Mouse (Mus musculus): Measurements from ENCODE around the gene Samd8. TPM values are rescaled to one million over a fixed set of nuclear protein-coding genes. Genes with fewer than 3 reads are reported as not detected.

Gene Samd8
- polyA plus RNA-seq, 1 experiment from 2014 or later, result 10.6 TPM

DNA sequence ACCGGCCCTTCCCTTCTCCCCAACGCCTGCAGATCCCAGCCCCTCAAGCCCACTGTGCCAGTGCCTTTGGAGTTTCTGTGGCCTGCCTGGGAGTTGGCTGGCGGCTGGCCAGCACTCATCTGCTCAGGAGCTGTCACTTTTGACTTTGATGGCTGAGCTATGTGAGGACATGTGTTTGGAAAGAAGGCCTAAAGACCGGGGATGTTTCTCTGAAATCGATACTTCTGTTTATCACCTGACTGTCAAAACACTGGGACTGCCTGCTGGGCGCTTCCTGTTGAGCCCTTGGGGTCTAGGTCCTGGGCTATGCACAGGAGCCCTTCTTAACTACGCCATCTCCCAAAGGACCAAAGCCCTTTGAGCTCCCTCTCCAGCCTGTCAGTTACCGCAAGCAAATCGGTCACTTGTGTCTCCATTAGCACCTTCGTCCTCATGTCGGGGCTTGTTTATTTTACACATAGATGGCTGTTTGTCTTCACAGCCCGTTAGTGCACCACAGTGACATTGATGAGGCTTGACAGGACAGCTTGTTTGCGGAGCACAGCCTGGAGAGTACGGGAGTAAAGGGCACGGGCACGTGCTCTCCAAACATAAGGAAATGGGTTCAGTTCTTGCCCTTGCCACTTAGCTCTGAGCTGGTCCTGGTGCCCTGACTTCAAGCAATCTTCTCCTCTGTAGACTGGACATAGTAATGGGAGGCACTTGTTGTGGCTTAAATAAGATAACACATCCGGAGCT is 30.5 kb upstream of the Samd8 start:
- DNase-seq (ENCODE audit: low spot score), result no peak
- no peak overlapping the region for H3K27ac ChIP-seq (ENCODE audit: low read depth)
- whole genome bisulfite sequencing, result 25% methylated on average over 17 of the region's 17 CpGs

DNA sequence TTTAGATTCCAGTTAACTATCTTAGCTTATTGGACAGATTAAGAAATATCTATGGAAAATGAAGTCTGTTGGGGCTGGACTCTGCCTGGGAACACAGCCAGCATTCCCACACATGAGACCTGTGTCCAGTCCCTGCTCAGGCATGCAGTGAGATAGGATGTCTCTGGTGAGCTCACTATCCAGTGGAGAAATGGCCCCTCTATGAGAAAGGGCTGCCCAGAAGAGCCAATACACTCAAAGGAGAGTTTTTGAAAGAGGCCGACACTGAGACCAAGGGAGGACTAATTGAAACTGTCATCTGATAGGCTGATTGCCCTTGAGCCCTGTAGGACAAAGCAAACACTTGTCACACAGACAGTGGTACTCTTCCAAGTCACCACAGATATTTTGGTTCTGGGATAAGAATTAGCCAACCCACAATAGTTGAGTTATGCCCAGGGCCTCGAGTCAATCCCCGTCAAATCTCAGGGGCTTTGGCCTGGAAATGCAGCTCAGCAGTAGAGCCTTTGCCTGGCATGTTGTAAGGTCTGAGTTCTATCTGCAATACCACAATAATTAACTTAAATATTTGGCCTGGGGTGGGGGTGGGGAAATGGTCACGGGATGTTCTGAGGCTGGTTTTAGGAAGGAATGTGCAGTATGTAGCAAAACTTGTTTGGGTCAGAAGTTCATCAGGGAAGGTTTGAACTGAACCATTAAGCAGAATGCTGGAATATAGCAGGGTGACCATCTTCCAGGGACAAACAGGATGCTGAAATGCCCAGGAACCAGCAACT is 29.7 kb upstream of the Samd8 start:
- Histone ChIP-seq H3K9ac (ENCODE audit: low read length) (no peak overlapping the region), H3K27me3 (replicated peaks; ENCODE audit: control insufficient read depth, insufficient read depth, low read length) (no peaks in the 10 kb centered on the region), H3K4me3 (ENCODE audit: low read depth, low read length) (no peak overlapping the region), H3K36me3 (ENCODE audit: control insufficient read depth, insufficient read depth, low read length) (no peaks in the 10 kb centered on the region), H3K4me1 (replicated peaks; ENCODE audit: control insufficient read depth, insufficient read depth, low read length) (0 out of 2 replicates have a peak, but pooled peaks cover 3% of the 10 kb centered on the region), H3K27ac (ENCODE audit: low read depth) (no peak overlapping the region), H3K9me3 (ENCODE audit: control insufficient read depth, low read length) (0 out of 2 replicates have a peak, but pooled peaks cover 3% of the 10 kb centered on the region), H3K4me2 (ENCODE audit: low read length) (no peak overlapping the region)
- ATAC-seq (replicated peaks; ENCODE audit: low FRiP score, low TSS enrichment, low read depth), result no peak
- DNase-seq (ENCODE audit: low spot score), result no peak
- 76% methylated on average over 4 of the region's 4 CpGs for WGBS

More for the DNA sequence above, 30.5 kb upstream of the Samd8 start:
- 0 out of 2 replicates have a peak, but pooled peaks cover 3% of the 10 kb centered on the region for H3K4me1 ChIP-seq (replicated peaks; ENCODE audit: control insufficient read depth, insufficient read depth, low read length)
- no peaks in the 10 kb centered on the region for H3K36me3 ChIP-seq (ENCODE audit: control insufficient read depth, insufficient read depth, low read length)
- H3K4me3 ChIP-seq (ENCODE audit: low read depth, low read length), result no peak overlapping the region
- ATAC-seq (replicated peaks; ENCODE audit: low FRiP score, low TSS enrichment, low read depth), result no peak
- no peak overlapping the region for H3K9ac ChIP-seq (ENCODE audit: low read length)
- H3K27me3 ChIP-seq (replicated peaks; ENCODE audit: control insufficient read depth, insufficient read depth, low read length), result no peaks in the 10 kb centered on the region
- no peak overlapping the region for H3K4me2 ChIP-seq (ENCODE audit: low read length)
- 0 out of 2 replicates have a peak, but pooled peaks cover 3% of the 10 kb centered on the region for H3K9me3 ChIP-seq (ENCODE audit: control insufficient read depth, low read length)

DNA sequence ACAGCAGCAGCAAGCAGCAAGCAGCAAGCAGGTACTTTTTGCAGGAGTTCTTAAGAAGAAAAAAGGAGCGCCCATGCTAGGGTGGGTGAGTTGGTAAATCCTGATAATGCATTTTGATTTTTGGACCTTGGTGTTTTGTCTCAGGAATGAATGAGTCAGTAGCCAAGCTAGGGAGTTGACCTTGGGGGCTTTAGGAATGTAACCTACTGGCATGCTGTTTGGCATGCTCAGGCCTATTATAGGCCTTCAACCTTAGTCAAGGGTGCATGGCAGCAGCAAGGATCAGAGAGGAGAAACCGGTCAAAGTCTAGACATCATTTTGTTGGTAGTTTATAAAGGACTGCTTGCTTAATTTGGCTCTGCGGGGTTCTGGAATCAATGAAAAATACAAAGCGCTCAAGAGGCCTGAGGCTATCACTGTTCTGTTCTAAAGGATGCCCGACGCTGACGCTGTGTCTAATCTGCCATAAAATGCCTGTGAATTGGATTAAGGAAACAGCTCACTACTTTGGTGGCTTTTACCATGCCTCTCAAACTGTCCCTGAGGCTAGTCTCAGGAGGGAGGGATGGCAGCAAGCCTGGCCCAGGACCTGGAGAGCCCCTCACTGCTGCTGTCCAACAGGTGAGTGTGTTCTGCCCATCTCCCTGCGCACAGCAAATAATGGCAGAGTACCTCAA is 28.2 kb upstream of the Samd8 start:
- ATAC-seq (replicated peaks; ENCODE audit: low FRiP score, low TSS enrichment, low read depth) (no peak), DNase-seq (ENCODE audit: low spot score) (no peak)
- 0 out of 2 replicates have a peak, but pooled peaks cover 3% of the 10 kb centered on the region for H3K9me3 ChIP-seq (ENCODE audit: control insufficient read depth, low read length)
- 0 out of 2 replicates have a peak, but pooled peaks cover 3% of the 10 kb centered on the region for H3K4me1 ChIP-seq (replicated peaks; ENCODE audit: control insufficient read depth, insufficient read depth, low read length)
- no peaks in the 10 kb centered on the region for H3K36me3 ChIP-seq (ENCODE audit: control insufficient read depth, insufficient read depth, low read length)
- H3K27ac ChIP-seq (ENCODE audit: low read depth), result no peak overlapping the region
- H3K27me3 ChIP-seq (replicated peaks; ENCODE audit: control insufficient read depth, insufficient read depth, low read length), result no peaks in the 10 kb centered on the region
- no peak overlapping the region for H3K4me3 ChIP-seq (ENCODE audit: low read depth, low read length)
- no peak overlapping the region for H3K9ac ChIP-seq (ENCODE audit: low read length)
- H3K4me2 ChIP-seq (ENCODE audit: low read length), result no peak overlapping the region
- 86% methylated on average over 8 of the region's 8 CpGs for WGBS

DNA sequence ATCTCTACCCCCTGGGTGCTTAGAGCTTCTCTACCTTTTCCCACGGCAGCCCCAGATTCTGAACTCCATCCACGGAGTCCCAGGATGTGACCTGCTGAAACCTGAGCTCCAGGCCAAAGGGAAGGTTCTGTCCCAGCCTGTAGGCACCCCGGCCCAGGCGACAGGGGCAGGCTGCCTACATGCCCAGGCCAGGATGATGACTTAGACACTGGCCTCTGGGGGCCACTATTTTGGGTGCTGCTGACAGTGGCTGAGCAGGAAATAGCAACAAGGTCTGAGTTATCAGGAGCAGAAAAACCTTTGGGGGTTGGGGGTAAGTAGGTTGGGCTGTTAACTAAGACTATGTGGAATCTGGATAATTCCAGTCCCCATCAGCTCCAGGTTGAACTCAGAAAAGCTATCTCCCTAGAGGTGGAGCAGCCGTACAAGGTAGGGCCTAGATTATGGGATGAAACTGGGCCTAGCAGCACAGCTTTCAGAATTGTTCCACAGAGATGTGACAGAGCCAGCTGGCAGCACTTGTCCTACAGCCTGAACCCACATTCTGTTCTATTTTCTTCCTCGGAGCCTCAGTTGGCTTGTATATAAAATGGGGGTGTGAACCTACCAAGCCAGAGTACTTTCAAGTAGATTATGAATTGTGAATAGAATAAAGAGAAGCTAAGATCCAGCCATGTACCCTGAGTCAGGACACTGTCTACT is 21.1 kb upstream of the Samd8 start:
- Histone ChIP-seq H3K4me3 (ENCODE audit: low read depth, low read length) (no peak overlapping the region), H3K9ac (ENCODE audit: low read length) (no peak overlapping the region), H3K4me1 (replicated peaks; ENCODE audit: control insufficient read depth, insufficient read depth, low read length) (no peaks in the 10 kb centered on the region), H3K4me2 (ENCODE audit: low read length) (no peak overlapping the region), H3K27me3 (replicated peaks; ENCODE audit: control insufficient read depth, insufficient read depth, low read length) (no peaks in the 10 kb centered on the region), H3K9me3 (ENCODE audit: control insufficient read depth, low read length) (no peaks in the 10 kb centered on the region), H3K27ac (ENCODE audit: low read depth) (no peak overlapping the region), H3K36me3 (ENCODE audit: control insufficient read depth, insufficient read depth, low read length) (no peaks in the 10 kb centered on the region)
- no peak for ATAC-seq (replicated peaks; ENCODE audit: low FRiP score, low TSS enrichment, low read depth)
- 78% methylated on average over 6 of the region's 6 CpGs for whole genome bisulfite sequencing
- DNase-seq (ENCODE audit: low spot score), result no peak

DNA sequence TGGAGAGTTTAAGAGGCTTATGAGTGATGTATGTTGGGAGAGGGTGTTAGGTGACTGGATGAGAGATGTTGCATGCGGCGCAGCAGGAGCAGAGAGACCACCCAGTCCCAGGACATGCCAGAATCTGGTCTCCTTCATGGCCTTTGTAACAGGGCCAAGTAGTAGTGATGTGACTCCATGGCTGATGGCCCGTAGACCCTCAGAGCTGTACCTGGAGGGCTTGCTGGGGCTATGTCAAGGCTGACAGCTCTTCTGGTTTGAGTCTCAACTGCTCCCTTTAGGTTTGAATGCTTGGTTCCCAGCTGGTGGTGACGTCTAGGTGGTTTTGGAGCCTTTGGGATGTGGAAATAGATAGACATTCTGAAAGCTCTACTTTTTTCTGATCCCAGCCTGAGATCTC is 20.4 kb upstream of the Samd8 start:
- H3K27me3 ChIP-seq (replicated peaks; ENCODE audit: control insufficient read depth, insufficient read depth, low read length), result no peaks in the 10 kb centered on the region
- H3K9me3 ChIP-seq (ENCODE audit: control insufficient read depth, low read length), result no peaks in the 10 kb centered on the region
- no peak overlapping the region for H3K27ac ChIP-seq (ENCODE audit: low read depth)
- WGBS, result 86% methylated on average over 4 of the region's 4 CpGs
- ATAC-seq (replicated peaks; ENCODE audit: low FRiP score, low TSS enrichment, low read depth), result no peak
- H3K4me1 ChIP-seq (replicated peaks; ENCODE audit: control insufficient read depth, insufficient read depth, low read length), result no peaks in the 10 kb centered on the region
- H3K9ac ChIP-seq (ENCODE audit: low read length), result no peak overlapping the region
- H3K36me3 ChIP-seq (ENCODE audit: control insufficient read depth, insufficient read depth, low read length), result no peaks in the 10 kb centered on the region
- H3K4me3 ChIP-seq (ENCODE audit: low read depth, low read length), result no peak overlapping the region
- DNase-seq (ENCODE audit: low spot score), result no peak
- no peak overlapping the region for H3K4me2 ChIP-seq (ENCODE audit: low read length)

DNA sequence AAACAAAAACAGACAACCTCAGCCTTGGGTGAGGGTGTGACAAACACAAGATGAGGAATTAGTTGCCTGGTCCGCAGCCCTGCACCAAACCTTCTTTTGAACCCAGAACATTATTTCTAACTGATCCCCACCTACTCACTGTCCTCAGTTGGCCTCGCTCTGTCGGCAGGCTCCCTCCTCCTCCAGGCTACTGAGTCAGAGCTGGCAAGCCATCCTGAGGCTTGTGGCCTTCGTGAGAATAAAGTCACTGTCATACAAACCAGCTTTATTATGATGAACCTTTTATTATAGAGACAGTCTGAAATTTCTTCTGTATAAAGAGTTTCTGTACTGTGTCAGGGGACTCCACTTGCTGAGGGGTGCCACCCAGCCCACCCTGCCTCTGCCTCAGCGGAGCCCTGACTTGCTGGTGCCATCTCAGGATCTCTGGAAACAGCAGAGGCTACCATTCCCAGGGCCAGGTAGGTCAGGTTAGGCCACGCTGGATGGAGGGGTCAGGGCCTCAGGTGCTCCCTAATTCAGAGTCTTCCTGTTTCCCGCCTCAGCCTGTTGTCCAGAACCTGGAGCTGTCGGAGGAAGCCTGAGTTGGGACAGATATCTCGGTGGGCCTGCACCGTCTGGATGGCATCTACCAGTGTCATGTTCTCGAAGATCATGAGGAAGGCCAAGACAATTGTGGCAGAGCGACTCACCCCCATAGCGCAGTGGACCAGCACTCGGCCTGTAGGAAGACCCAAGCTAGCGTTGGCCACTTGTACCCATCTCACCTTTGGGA is 17.0 kb upstream of the Samd8 start:
- WGBS, result 91% methylated on average over 15 of the region's 15 CpGs
- Histone ChIP-seq H3K4me1 (replicated peaks; ENCODE audit: control insufficient read depth, insufficient read depth, low read length) (no peaks in the 10 kb centered on the region), H3K27me3 (replicated peaks; ENCODE audit: control insufficient read depth, insufficient read depth, low read length) (no peaks in the 10 kb centered on the region), H3K4me3 (ENCODE audit: low read depth, low read length) (no peak overlapping the region), H3K9ac (ENCODE audit: low read length) (no peak overlapping the region), H3K9me3 (ENCODE audit: control insufficient read depth, low read length) (no peaks in the 10 kb centered on the region), H3K36me3 (ENCODE audit: control insufficient read depth, insufficient read depth, low read length) (no peaks in the 10 kb centered on the region), H3K27ac (ENCODE audit: low read depth) (no peak overlapping the region), H3K4me2 (ENCODE audit: low read length) (no peak overlapping the region)
- DNase-seq (ENCODE audit: low spot score), result no peak
- ATAC-seq (replicated peaks; ENCODE audit: low FRiP score, low TSS enrichment, low read depth), result no peak

DNA sequence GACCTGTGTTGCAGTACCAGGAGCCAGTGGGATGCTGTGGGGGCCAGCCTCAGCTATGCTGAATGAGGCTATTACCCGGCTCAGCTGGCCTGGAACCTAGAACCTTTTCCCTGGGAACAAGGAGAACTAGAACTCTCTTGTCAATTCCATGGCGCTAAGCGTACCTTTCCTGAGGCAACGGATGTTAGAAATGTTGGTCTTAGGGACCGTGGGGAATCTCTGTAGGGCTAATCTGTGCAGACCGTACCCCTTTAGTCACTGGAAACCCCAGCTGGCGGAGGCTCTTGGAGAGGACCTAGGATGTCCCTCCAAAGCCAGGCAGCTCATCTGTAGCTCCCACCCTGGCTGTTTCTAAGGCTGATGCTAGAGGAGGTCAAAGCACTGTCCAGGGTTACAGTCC is 10.0 kb upstream of the Samd8 start:
- 92% methylated on average over 7 of the region's 7 CpGs for WGBS

DNA sequence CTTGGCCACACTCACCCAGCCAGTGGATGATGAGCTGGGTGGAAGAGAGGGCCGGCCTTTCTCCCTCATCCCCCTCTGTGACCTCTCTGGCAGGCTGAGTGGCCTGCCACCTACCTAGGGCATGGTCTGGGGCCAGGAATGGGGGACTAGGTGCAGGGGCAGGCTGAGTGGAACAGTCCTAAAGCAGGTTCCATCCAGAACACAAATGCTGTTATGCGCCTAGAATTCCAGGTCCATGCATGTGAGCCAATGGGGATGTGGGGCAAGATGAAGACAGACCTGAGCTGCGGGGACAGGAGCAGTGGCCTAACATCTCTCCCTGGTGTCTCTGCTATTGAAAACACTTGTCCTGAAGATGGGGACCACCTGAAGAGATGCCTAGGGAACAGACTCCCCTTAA is 9.0 kb upstream of the Samd8 start:
- Histone ChIP-seq H3K9ac (ENCODE audit: low read length) (no peak overlapping the region), H3K9me3 (ENCODE audit: control insufficient read depth, low read length) (no peaks in the 10 kb centered on the region), H3K36me3 (ENCODE audit: control insufficient read depth, insufficient read depth, low read length) (no peaks in the 10 kb centered on the region), H3K27me3 (replicated peaks; ENCODE audit: control insufficient read depth, insufficient read depth, low read length) (no peaks in the 10 kb centered on the region), H3K4me2 (ENCODE audit: low read length) (no peak overlapping the region), H3K27ac (ENCODE audit: low read depth) (no peak overlapping the region), H3K4me3 (ENCODE audit: low read depth, low read length) (no peak overlapping the region), H3K4me1 (replicated peaks; ENCODE audit: control insufficient read depth, insufficient read depth, low read length) (no peaks in the 10 kb centered on the region)
- ATAC-seq (replicated peaks; ENCODE audit: low FRiP score, low TSS enrichment, low read depth), result no peak
- 91% methylated on average over 3 of the region's 3 CpGs for WGBS
- no peak for DNase-seq (ENCODE audit: low spot score)

More for the DNA sequence above, 10.0 kb upstream of the Samd8 start:
- DNase-seq (ENCODE audit: low spot score) (no peak), ATAC-seq (replicated peaks; ENCODE audit: low FRiP score, low TSS enrichment, low read depth) (no peak)
- H3K9me3 ChIP-seq (ENCODE audit: control insufficient read depth, low read length), result no peaks in the 10 kb centered on the region
- no peak overlapping the region for H3K27ac ChIP-seq (ENCODE audit: low read depth)
- H3K4me1 ChIP-seq (replicated peaks; ENCODE audit: control insufficient read depth, insufficient read depth, low read length), result no peaks in the 10 kb centered on the region
- no peaks in the 10 kb centered on the region for H3K36me3 ChIP-seq (ENCODE audit: control insufficient read depth, insufficient read depth, low read length)
- H3K4me2 ChIP-seq (ENCODE audit: low read length), result no peak overlapping the region
- H3K27me3 ChIP-seq (replicated peaks; ENCODE audit: control insufficient read depth, insufficient read depth, low read length), result no peaks in the 10 kb centered on the region
- no peak overlapping the region for H3K9ac ChIP-seq (ENCODE audit: low read length)
- H3K4me3 ChIP-seq (ENCODE audit: low read depth, low read length), result no peak overlapping the region

Data from intestine, embryonic 14.5 days (tissue).